Mouse (Mus musculus): Measurements from ENCODE around the gene Akap1. TPM values are rescaled to one million over a fixed set of nuclear protein-coding genes. Genes with fewer than 3 reads are reported as not detected.

Gene Akap1
- polyA plus RNA-seq, 1 experiment from 2014 or later = 16.8 TPM

GRCm38 (mm10) chr11:88849284-88849683 is 15.1 kb downstream of the Akap1 start:
- H3K27ac ChIP-seq = peak overlapping the region; percentile 34; the same call in 1 of the 2 replicates
- WGBS = 94% methylated on average over 8 of the region's 8 CpGs
- DNase-seq (ENCODE audit: low spot score) = no peak

GRCm38 (mm10) chr11:88848590-88848989 is 15.8 kb downstream of the Akap1 start:
- WGBS = 50% methylated on average over 5 of the region's 5 CpGs
- H3K9me3 ChIP-seq (replicated peaks) = no peaks in the 10 kb centered on the region
- peak overlapping the region; percentile 73 for H3K27ac ChIP-seq
- H3K4me1 ChIP-seq = peaks cover 35% of the 10 kb centered on the region
- no peak overlapping the region for H3K4me3 ChIP-seq
- no peaks in the 10 kb centered on the region for H3K27me3 ChIP-seq (ENCODE audit: low read depth, poor library complexity, severe bottlenecking)
- peaks cover 28% of the 10 kb centered on the region for H3K36me3 ChIP-seq
- peak; percentile 60 for DNase-seq (ENCODE audit: low spot score)

More at GRCm38 (mm10) chr11:88849284-88849683, 15.1 kb downstream of the Akap1 start:
- Histone ChIP-seq H3K4me1 (peaks cover 35% of the 10 kb centered on the region), H3K9me3 (replicated peaks) (no peaks in the 10 kb centered on the region), H3K4me3 (no peak overlapping the region), H3K36me3 (peaks cover 21% of the 10 kb centered on the region), H3K27me3 (ENCODE audit: low read depth, poor library complexity, severe bottlenecking) (no peaks in the 10 kb centered on the region)

- DNase-seq (ENCODE audit: low spot score) = no peak
- WGBS = 74% methylated on average over 8 of the region's 8 CpGs
- Histone ChIP-seq H3K4me1 (peaks cover 32% of the 10 kb centered on the region), H3K9me3 (replicated peaks) (no peaks in the 10 kb centered on the region), H3K27me3 (ENCODE audit: low read depth, poor library complexity, severe bottlenecking) (no peaks in the 10 kb centered on the region), H3K4me3 (no peak overlapping the region), H3K36me3 (peaks cover 36% of the 10 kb centered on the region), H3K27ac (peak overlapping the region; percentile 73)
These were observed 16.9 kb downstream of the Akap1 start for GRCm38 (mm10) chr11:88847281-88848006.

- peaks cover 41% of the 10 kb centered on the region for H3K4me1 ChIP-seq
- H3K27ac ChIP-seq = no peak overlapping the region
These were observed 20.0 kb downstream of the Akap1 start for GRCm38 (mm10) chr11:88844384-88844783.

GRCm38 (mm10) chr11:88843305-88843704 is 21.1 kb downstream of the Akap1 start:
- 92% methylated on average over 10 of the region's 10 CpGs for WGBS
- no peak overlapping the region for H3K4me3 ChIP-seq
- DNase-seq (ENCODE audit: low spot score) = no peak
- peaks cover 30% of the 10 kb centered on the region for H3K4me1 ChIP-seq
- H3K36me3 ChIP-seq = peaks cover 51% of the 10 kb centered on the region
- H3K27ac ChIP-seq = no peak overlapping the region
- H3K9me3 ChIP-seq (replicated peaks) = no peaks in the 10 kb centered on the region
- no peaks in the 10 kb centered on the region for H3K27me3 ChIP-seq (ENCODE audit: low read depth, poor library complexity, severe bottlenecking)

More at GRCm38 (mm10) chr11:88844384-88844783, 20.0 kb downstream of the Akap1 start:
- no peaks in the 10 kb centered on the region for H3K27me3 ChIP-seq (ENCODE audit: low read depth, poor library complexity, severe bottlenecking)
- peaks cover 40% of the 10 kb centered on the region for H3K36me3 ChIP-seq
- no peak overlapping the region for H3K4me3 ChIP-seq
- no peak for DNase-seq (ENCODE audit: low spot score)
- WGBS = 88% methylated on average over 5 of the region's 5 CpGs
- no peaks in the 10 kb centered on the region for H3K9me3 ChIP-seq (replicated peaks)

GRCm38 (mm10) chr11:88842315-88842975 is 21.9 kb downstream of the Akap1 start:
- Histone ChIP-seq H3K27me3 (ENCODE audit: low read depth, poor library complexity, severe bottlenecking) (no peaks in the 10 kb centered on the region), H3K36me3 (peaks cover 59% of the 10 kb centered on the region), H3K9me3 (replicated peaks) (no peaks in the 10 kb centered on the region), H3K4me1 (peaks cover 22% of the 10 kb centered on the region), H3K27ac (no peak overlapping the region), H3K4me3 (no peak overlapping the region)
- 90% methylated on average over 13 of the region's 13 CpGs for WGBS
- no peak for DNase-seq (ENCODE audit: low spot score)

GRCm38 (mm10) chr11:88841406-88841805 is 23.0 kb downstream of the Akap1 start:
- H3K4me3 ChIP-seq = no peak overlapping the region

GRCm38 (mm10) chr11:88840724-88841350 is 23.5 kb downstream of the Akap1 start:
- DNase-seq (ENCODE audit: low spot score) = no peak
- 83% methylated on average over 10 of the region's 10 CpGs for WGBS
- H3K9me3 ChIP-seq (replicated peaks) = no peaks in the 10 kb centered on the region
- H3K4me3 ChIP-seq = no peak overlapping the region
- H3K27me3 ChIP-seq (ENCODE audit: low read depth, poor library complexity, severe bottlenecking) = no peaks in the 10 kb centered on the region
- H3K4me1 ChIP-seq = peaks cover 17% of the 10 kb centered on the region; the same call in 1 of the 2 replicates
- peaks cover 69% of the 10 kb centered on the region for H3K36me3 ChIP-seq
- no peak overlapping the region for H3K27ac ChIP-seq

More at GRCm38 (mm10) chr11:88841406-88841805, 23.0 kb downstream of the Akap1 start:
- no peaks in the 10 kb centered on the region for H3K27me3 ChIP-seq (ENCODE audit: low read depth, poor library complexity, severe bottlenecking)
- H3K36me3 ChIP-seq = peaks cover 68% of the 10 kb centered on the region
- no peak for DNase-seq (ENCODE audit: low spot score)
- H3K27ac ChIP-seq = no peak overlapping the region
- peaks cover 17% of the 10 kb centered on the region; the same call in 1 of the 2 replicates for H3K4me1 ChIP-seq
- WGBS = 90% methylated on average over 6 of the region's 6 CpGs
- H3K9me3 ChIP-seq (replicated peaks) = no peaks in the 10 kb centered on the region

GRCm38 (mm10) chr11:88840292-88840691 is 24.1 kb downstream of the Akap1 start:
- no peak overlapping the region for H3K27ac ChIP-seq
- H3K27me3 ChIP-seq (ENCODE audit: low read depth, poor library complexity, severe bottlenecking) = no peaks in the 10 kb centered on the region
- peaks cover 67% of the 10 kb centered on the region for H3K36me3 ChIP-seq
- peaks cover 17% of the 10 kb centered on the region; the same call in 1 of the 2 replicates for H3K4me1 ChIP-seq
- DNase-seq (ENCODE audit: low spot score) = no peak
- no peak overlapping the region for H3K4me3 ChIP-seq
- WGBS = 73% methylated on average over 8 of the region's 8 CpGs
- no peaks in the 10 kb centered on the region for H3K9me3 ChIP-seq (replicated peaks)

- Histone ChIP-seq H3K27ac (no peak overlapping the region), H3K4me1 (peaks cover 17% of the 10 kb centered on the region; the same call in 1 of the 2 replicates), H3K9me3 (replicated peaks) (no peaks in the 10 kb centered on the region), H3K4me3 (no peak overlapping the region), H3K27me3 (ENCODE audit: low read depth, poor library complexity, severe bottlenecking) (no peaks in the 10 kb centered on the region), H3K36me3 (peaks cover 67% of the 10 kb centered on the region)
- WGBS = 92% methylated on average over 6 of the region's 6 CpGs
- DNase-seq (ENCODE audit: low spot score) = no peak
These were observed 25.0 kb downstream of the Akap1 start for GRCm38 (mm10) chr11:88839379-88839778.

GRCm38 (mm10) chr11:88838630-88839029 is 25.8 kb downstream of the Akap1 start:
- Histone ChIP-seq H3K4me1 (peaks cover 17% of the 10 kb centered on the region; the same call in 1 of the 2 replicates), H3K4me3 (no peak overlapping the region)
- WGBS = 93% methylated on average over 13 of the region's 13 CpGs

GRCm38 (mm10) chr11:88834606-88835005 is 29.8 kb downstream of the Akap1 start:
- H3K36me3 ChIP-seq = peaks cover 91% of the 10 kb centered on the region
- peak overlapping the region; percentile 17; the same call in 1 of the 2 replicates for H3K27ac ChIP-seq
- no peak overlapping the region for H3K4me3 ChIP-seq
- no peaks in the 10 kb centered on the region for H3K9me3 ChIP-seq (replicated peaks)
- DNase-seq (ENCODE audit: low spot score) = no peak
- 0 out of 2 replicates have a peak, but pooled peaks cover 4% of the 10 kb centered on the region for H3K4me1 ChIP-seq
- no peaks in the 10 kb centered on the region for H3K27me3 ChIP-seq (ENCODE audit: low read depth, poor library complexity, severe bottlenecking)
- 90% methylated on average over 11 of the region's 11 CpGs for WGBS

More at GRCm38 (mm10) chr11:88838630-88839029, 25.8 kb downstream of the Akap1 start:
- H3K27me3 ChIP-seq (ENCODE audit: low read depth, poor library complexity, severe bottlenecking) = no peaks in the 10 kb centered on the region
- no peak for DNase-seq (ENCODE audit: low spot score)
- no peaks in the 10 kb centered on the region for H3K9me3 ChIP-seq (replicated peaks)
- no peak overlapping the region; the same call in 1 of the 2 replicates for H3K27ac ChIP-seq
- H3K36me3 ChIP-seq = peaks cover 67% of the 10 kb centered on the region

All from limb, embryonic 10.5 days (tissue).